Mouse (Mus musculus): Measurements from ENCODE around the gene Boll.

DNA sequence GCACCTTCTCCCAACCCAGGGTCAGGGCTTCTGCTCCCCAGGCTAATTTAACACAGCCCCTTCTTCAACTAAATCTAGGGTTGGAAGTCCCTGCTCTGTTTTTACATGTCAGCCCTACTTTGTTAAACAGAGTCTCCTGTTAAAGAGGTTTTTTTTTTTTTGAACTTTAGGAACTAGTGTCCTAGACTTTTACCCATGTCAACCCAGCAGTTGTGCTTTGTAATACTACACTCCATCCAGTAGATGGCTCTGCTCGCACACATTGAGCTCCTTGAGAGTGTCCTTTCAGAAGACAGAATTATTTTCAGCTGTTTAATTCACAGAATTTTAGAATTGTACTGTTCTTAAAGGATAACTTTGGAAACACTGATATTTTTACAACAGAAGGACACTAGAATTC, 124.0 kb downstream of the Boll start:
- TF ChIP-seq TCF12 (IDR thresholded peaks at IDR 0.05; ENCODE audit: insufficient read depth, poor library complexity, severe bottlenecking), result no peak
- no peak for TF ChIP-seq POLR2A (IDR thresholded peaks at IDR 0.05; ENCODE audit: insufficient read length, low read depth)
- no peak for TF ChIP-seq POLR2AphosphoS2 (IDR thresholded peaks at IDR 0.05; ENCODE audit: insufficient read length, low read depth)
